Mouse (Mus musculus): Measurements from ENCODE around the gene Cyb561d2.
A peak's percentile ranks its signal among the peaks of the same experiment; 100 is the strongest.
"Not testable (repeated sequence)": the region's sequence is repeated elsewhere in the genome, so short reads cannot be mapped to it uniquely, and the experiment has no call there.

The Cyb561d2 gene

DNA sequence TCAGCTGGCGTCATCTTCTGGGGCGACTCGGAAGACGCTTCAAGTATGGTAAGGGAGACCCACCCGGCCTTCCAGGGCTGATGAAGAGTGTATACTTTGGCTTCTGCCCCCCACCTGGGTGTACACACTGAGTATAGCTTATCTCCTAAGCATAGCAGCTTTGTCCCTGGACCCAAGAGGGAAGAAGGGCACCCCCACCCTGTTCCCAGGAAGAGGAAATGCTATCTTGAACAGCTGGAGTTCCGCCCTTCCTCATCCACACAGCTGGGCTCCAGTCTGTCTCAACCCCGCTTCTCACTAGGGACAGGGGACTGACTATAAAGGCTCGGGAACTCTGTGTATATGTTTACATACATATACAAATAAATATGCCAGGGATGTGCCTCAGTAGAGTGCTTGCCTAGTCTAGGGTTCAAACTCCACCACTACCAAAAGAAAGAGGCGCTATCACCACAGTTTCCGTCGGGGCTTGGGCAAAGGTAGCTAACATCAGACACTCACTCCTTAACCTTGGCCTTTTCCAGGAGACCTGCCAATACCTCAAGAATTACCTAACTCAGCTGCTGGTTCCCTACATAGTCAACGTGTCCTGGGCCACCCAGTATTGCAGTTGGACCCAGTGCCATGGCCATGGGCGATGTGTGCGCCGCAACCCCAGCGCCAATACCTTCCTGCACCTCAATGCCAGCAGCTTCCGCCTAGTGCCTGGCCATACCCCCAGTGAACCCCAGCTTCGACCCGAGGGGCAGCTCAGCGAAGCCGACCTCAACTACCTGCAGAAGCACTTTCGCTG lies 29.7 kb upstream of the Cyb561d2 start:
- no peak for DNase-seq (ENCODE audit: inconsistent ontology term)

GRCm38 (mm10) chr9:107570845-107571244 lies 28.9 kb upstream of the Cyb561d2 start:
- no peak for DNase-seq (ENCODE audit: inconsistent ontology term)

DNA sequence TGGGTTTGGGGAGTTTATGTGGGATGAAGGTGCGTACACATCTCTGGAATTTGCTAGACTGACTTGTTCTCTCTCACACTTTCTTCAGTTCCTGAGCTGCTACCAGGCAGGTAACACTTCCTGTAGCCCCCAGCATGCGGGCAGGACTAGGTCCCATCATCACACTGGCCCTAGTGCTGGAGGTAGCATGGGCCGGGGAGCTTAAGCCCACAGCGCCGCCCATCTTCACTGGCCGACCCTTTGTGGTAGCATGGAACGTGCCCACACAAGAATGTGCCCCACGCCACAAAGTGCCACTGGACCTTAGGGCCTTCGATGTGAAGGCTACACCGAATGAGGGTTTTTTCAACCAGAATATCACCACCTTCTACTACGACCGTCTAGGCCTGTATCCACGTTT lies 28.0 kb upstream of the Cyb561d2 start:
- DNase-seq (ENCODE audit: inconsistent ontology term), result no peak

DNA sequence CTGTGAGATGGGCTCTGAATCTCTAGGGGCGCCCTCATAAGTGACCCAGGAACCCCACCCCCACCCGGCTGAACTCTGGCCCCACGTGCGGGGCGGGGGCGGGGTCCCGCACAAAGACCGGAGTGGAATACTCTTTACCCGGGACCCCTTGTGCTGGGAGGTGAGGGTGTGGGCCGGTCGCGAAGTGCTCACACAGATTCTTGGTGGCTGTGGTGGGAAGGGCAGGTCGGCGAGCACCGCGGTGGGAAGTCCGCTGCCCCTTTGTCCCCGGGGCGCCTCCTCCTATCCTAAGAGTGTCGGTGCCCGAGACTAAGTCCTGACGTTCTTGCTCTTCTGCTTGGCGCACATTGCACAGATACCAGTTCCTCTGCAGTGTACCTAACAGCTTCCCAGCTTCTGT lies 27.3 kb upstream of the Cyb561d2 start:
- no peak for DNase-seq (ENCODE audit: inconsistent ontology term)

DNA sequence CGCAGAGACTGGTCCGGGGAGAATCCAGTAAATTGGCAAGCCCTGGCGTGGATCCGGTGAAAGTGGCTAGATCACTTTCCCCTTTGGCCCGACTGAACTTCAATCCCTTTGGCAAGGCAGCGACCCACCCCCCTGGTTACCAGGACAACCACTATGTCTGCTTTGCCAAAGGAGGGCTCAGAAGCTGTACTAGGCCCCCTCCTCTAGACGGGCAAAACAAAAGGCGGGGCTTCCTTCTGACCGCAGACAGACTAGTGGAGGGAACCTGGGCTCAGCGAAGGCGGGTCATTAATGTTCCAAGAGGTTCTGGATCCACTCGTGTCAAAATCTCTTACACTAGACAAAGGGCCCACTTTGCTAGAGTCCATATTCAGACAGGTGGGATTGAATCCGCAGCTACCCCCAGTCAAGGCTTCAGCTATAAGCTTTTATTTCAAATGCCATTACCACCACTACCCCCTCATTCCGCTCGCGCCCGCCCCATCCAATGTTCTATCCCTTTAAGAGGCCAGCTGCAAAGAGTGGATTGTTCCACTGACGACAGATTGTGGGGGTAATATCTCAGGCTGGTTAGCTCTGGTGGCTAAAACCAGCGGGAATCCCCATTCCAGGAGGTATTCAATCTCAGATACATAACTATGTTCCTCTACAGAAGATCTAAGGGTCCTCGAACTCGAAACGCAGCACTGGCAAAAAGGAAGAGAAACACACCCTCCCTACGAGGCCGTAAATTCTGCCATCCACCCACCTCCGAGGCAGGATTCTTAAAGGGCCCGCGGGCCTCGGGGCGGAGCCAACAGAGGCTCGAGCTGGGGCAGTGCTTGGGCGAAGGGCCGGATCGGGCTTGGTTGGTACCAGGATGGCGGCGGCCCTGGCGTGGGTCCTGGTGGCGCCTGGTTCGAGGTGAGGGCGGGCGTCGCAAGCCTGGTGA lies 26.6 kb upstream of the Cyb561d2 start:
- peak; percentile 93 for DNase-seq (ENCODE audit: inconsistent ontology term)

GRCm38 (mm10) chr9:107567702-107568319 lies 25.8 kb upstream of the Cyb561d2 start, which contains the start of gene Hyal2:
Gene Hyal2, plus strand, starts transcription at chr9:107567945.
- DNase-seq (ENCODE audit: inconsistent ontology term), result no peak

DNA sequence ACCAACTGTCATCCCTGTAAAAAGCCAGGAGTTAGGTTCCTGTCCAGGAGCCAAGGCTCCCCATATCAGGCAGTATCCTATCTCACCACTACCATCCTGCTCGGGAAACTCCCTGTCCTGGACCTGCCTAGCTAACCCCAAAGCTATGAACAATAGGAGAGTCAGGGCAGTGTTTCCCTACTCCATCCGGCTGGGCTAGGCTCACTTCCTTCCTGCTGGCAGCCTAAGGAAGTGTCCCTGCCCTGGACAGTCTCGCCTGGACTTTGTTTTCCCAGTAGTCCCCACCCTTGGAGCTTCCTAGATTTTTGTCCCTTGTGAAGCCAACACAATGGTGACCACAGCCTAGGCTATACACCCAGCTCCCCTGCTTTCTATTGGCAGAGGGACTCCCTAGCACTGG lies 24.9 kb upstream of the Cyb561d2 start:
- DNase-seq (ENCODE audit: inconsistent ontology term), result no peak

GRCm38 (mm10) chr9:107566041-107566709 lies 24.2 kb upstream of the Cyb561d2 start:
- DNase-seq (ENCODE audit: inconsistent ontology term), result peak; percentile 43

DNA sequence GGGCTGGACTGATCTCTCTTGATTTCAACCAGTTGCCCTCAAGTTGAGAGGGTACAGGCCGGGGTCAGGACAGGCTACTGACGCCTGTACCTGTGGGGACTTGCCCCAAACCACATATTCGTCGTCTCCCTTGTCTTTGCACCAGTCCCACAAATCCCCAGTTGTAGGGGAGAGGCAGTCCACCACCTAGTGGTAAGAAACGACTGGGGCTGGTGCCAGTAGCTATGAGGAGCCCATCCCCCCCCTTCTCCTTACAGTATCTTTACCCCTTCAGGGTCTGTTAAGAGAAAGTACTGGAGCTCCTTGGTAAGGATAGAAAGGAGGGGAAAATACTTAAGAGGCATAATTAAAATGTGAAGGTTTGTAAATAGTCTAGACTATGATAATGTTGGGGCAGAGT lies 23.6 kb upstream of the Cyb561d2 start:
- not testable (repeated sequence) for DNase-seq (ENCODE audit: inconsistent ontology term)

GRCm38 (mm10) chr9:107563029-107563581 lies 21.1 kb upstream of the Cyb561d2 start, which contains the start of gene Tusc2:
Gene Tusc2, plus strand, starts transcription at chr9:107563255.
- DNase-seq (ENCODE audit: inconsistent ontology term), result peak; percentile 93

GRCm38 (mm10) chr9:107556346-107556745 lies 14.4 kb upstream of the Cyb561d2 start:
- DNase-seq (ENCODE audit: inconsistent ontology term), result no peak

GRCm38 (mm10) chr9:107555701-107556100 lies 13.7 kb upstream of the Cyb561d2 start:
- peak; percentile 64 for DNase-seq (ENCODE audit: inconsistent ontology term)

- DNase-seq (ENCODE audit: inconsistent ontology term), result peak; percentile 92
Observed at GRCm38 (mm10) chr9:107555031-107555457, 13.1 kb upstream of the Cyb561d2 start.

DNA sequence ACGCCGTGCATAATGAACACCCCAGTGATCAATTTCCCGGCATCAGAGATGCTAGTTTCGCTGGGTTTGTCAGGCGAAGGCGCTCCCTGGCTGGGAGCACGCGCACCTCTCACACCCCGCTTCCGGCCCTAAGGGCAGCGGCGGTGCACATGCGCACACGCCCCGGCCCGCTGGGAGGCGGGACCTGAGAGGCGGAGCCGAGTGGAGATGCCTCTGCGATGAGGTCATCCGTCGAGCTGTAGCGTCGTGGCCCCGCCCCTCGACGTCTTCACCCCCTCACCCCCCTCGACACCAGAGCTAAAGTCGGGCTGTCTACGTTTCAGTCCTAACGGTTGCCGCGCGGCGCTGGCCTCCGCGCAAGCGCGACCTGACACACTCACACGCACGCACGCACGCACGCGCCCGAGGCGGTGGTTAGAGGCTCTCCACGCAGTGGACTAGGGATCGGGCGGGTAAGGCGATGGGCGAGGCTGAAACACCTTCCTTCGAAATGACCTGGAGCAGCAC lies 12.4 kb upstream of the Cyb561d2 start:
- peak; percentile 99 for DNase-seq (ENCODE audit: inconsistent ontology term)

GRCm38 (mm10) chr9:107553541-107554318 lies 11.7 kb upstream of the Cyb561d2 start:
- no peak for DNase-seq (ENCODE audit: inconsistent ontology term)

DNA sequence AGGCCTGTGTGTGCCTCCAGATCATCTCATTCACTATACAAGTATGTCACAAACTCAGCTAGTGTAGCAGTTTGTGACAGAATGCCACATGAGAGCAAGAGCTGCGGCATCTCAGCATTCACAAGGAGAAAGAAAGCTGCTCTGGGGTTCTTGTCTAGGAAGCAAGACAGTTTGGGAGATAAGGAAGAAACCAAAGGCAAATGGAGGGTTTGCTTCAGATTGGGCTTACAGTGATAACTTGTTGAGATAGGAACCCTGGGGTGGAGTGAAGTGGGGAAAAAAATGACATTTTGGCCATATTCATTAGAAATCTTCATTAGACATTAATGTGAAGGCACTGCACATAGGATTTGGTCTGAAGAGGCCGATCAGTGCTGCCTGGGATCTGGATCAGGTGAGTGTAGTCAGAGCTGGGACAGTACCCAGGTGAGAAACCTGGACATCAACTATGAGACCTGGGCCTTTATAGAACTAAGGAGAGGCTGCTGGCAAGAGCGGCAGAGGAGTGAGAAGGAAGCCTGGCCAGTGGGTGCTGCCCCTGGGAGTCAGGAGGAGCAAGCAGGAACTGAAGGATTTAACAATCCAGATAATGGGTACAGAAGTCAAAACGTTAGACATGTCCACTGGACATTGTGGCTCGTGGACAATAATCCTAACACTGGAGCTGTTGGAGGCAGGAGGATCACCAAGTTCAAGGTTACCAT lies 10.8 kb upstream of the Cyb561d2 start:
- DNase-seq (ENCODE audit: inconsistent ontology term), result no peak

DNA sequence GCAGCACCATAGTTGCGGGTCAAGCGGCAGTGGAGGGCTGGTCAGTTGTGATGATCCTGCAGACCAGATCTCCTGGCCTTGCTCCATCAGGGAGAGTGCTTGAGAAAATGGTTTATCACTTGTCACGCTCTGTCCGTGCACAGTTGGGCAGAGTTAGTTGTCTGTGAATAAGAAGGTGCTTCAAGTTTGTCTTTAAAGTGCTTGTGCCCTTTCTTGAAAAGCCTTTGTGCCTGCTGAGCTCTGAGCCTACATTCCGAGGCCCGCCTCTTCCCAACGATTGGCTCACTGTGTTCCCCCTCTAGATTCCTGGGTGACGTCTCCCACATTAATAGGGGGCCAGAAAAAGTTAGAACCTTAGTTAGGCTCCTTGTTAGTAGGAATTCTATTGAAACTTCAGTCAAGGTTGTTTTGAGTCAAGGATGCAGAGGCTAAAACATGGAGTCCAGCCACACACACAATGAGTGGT lies 9.9 kb upstream of the Cyb561d2 start:
- no peak for DNase-seq (ENCODE audit: inconsistent ontology term)

- DNase-seq (ENCODE audit: inconsistent ontology term), result peak; percentile 60
Observed at GRCm38 (mm10) chr9:107551117-107551889, 9.3 kb upstream of the Cyb561d2 start, which contains the start of gene Rassf1. Gene Rassf1, plus strand, starts transcription at chr9:107551555.
